Mouse (Mus musculus) midbrain, embryonic 13.5 days (tissue): ENCODE results near the gene Ube2g2. TPM values are rescaled to one million over a fixed set of nuclear protein-coding genes. Genes with fewer than 3 reads are reported as not detected.

Experiments
- ATAC-seq: fragments of 200-750 bp; cut with Nextera tagmentation; 2 replicates; pipeline ENCODE4 v1.8.0; 2017; ENCODE audit warnings: mild to moderate bottlenecking, moderate TSS enrichment, moderate library complexity
- H3K27ac ChIP-seq: fragments of 300-500 bp; sonication (generic); 2 replicates; pipeline ENCODE4 v1.5.1; 2015; ENCODE audit warnings: inconsistent platforms, mild to moderate bottlenecking, moderate library complexity
- H3K27me3 ChIP-seq: fragments of 300-500 bp; sonication (generic); 2 replicates; pipeline ENCODE4 v1.6.1; 2015; ENCODE audit warnings: mild to moderate bottlenecking, inconsistent platforms
- H3K36me3 ChIP-seq: fragments of 300-500 bp; sonication (generic); 2 replicates; pipeline ENCODE4 v1.6.1; 2015; ENCODE audit warnings: mild to moderate bottlenecking, inconsistent platforms
- H3K4me1 ChIP-seq: fragments of 300-500 bp; sonication (generic); replicated peaks from 2 replicates; pipeline ENCODE4 v1.6.1; 2015; ENCODE audit warnings: inconsistent platforms
- H3K4me2 ChIP-seq: fragments of 300-500 bp; sonication (generic); replicated peaks from 2 replicates; pipeline ENCODE4 v1.6.1; 2015; ENCODE audit warnings: moderate library complexity, mild to moderate bottlenecking, inconsistent platforms
- H3K4me3 ChIP-seq: fragments of 300-500 bp; sonication (generic); replicated peaks from 2 replicates; pipeline ENCODE4 v1.5.1; 2015; ENCODE audit warnings: mild to moderate bottlenecking, inconsistent platforms
- H3K9ac ChIP-seq: fragments of 300-500 bp; sonication (generic); replicated peaks from 2 replicates; pipeline ENCODE4 v1.6.1; 2015; ENCODE audit warnings: mild to moderate bottlenecking, inconsistent platforms
- H3K9me3 ChIP-seq: fragments of 300-500 bp; sonication (generic); 2 replicates; pipeline ENCODE4 v1.6.1; 2016; ENCODE audit warnings: mild to moderate bottlenecking, inconsistent platforms
- WGBS: fragments of 180-500 bp; shearing (Covaris S2); methylation state at CpG from one replicate; pipeline ENCODE4 v1.1.7; 2015; 5-methylcytosine and 5-hydroxymethylcytosine counted together
- polyA plus RNA-seq: library from polyadenylated mRNA; unstranded; fragments of >200 nt; fragmentation: Nextera tagmentation; extraction: Ambion mirVana; gene quantifications from 2 replicates; pipeline ENCODE4 v1.2.1, GENCODE M21; 2015

Gene Ube2g2
- polyA plus RNA-seq, 1 experiment from 2014 or later = 95.5 TPM

DNA sequence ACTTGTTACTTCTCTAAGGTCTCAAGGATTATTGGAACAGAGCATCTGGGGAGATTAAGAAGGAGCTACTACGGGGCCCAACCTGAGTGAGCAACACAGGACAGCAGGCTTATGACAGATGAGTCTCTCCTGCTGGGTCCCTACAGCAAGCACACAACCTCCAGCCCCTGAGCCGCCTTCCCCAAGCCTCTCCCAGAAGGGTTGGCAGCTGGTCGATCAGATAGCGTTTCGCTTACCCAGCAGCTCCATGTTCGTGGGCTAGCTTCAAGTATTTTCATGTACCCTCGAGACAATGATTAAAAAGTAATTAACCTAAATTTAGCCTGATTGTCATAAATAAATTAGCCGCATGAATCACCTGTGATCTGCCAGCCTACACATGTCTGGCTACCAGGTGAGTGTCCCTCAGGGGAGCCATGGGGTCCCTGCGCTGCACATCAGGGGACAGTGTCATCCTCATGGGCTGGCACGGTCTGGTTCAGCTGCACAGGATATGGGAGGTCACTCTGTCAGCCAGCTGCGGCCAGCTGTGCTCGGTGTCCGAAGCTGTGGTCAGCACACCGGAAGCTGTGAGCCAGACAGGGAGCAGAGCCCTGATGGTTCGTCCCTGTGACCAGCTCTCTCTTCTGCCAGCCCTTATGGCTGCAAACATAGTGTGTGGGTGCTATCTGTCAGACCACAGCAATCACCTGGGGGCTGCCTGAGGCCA is 36.4 kb downstream of the Ube2g2 start:
- ATAC-seq = no peak
- no peak overlapping the region for H3K27ac ChIP-seq
- no peak overlapping the region for H3K4me2 ChIP-seq
- no peak overlapping the region for H3K9ac ChIP-seq
- H3K36me3 ChIP-seq = no peaks in the 10 kb centered on the region
- H3K27me3 ChIP-seq = no peaks in the 10 kb centered on the region
- no peaks in the 10 kb centered on the region for H3K4me1 ChIP-seq
- H3K4me3 ChIP-seq = no peak overlapping the region
- WGBS = 76% methylated on average over 15 of the region's 15 CpGs
- peaks cover 3% of the 10 kb centered on the region; the same call in 1 of the 2 replicates for H3K9me3 ChIP-seq

GRCm38 (mm10) chr10:77663949-77664665 is 42.0 kb downstream of the Ube2g2 start:
- no peak overlapping the region for H3K27ac ChIP-seq
- H3K4me2 ChIP-seq = no peak overlapping the region
- peak; percentile 27; the same call in 1 of the 2 replicates for ATAC-seq
- no peak overlapping the region for H3K4me3 ChIP-seq
- no peak overlapping the region for H3K9ac ChIP-seq
- H3K4me1 ChIP-seq = no peaks in the 10 kb centered on the region
- H3K36me3 ChIP-seq = no peaks in the 10 kb centered on the region
- WGBS = 65% methylated on average over 43 of the region's 43 CpGs
- peaks cover 3% of the 10 kb centered on the region; the same call in 1 of the 2 replicates for H3K9me3 ChIP-seq
- H3K27me3 ChIP-seq = no peaks in the 10 kb centered on the region

DNA sequence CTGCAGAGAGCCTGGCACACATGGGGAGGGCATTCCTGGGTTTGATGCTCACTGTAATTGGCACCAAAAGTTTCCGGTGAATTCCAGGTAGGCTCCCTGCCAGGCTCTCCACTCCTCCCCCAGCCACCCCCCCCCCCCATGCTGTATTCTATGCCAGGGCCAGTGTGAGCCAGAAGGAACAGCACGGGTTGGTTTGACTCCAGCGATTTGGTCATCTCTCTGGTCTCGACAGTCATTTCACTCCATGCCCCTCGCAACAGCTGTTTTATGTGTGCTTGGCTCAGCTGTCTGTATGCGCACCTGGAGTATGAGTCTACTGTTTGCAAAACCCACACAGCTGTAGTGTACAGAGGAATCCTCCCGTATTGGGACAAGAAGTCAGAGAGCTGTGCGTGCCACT is 44.3 kb downstream of the Ube2g2 start:
- no peak for ATAC-seq
- H3K4me1 ChIP-seq = no peaks in the 10 kb centered on the region
- H3K9me3 ChIP-seq = no peaks in the 10 kb centered on the region
- no peak overlapping the region for H3K4me2 ChIP-seq
- H3K27ac ChIP-seq = no peak overlapping the region
- no peaks in the 10 kb centered on the region for H3K27me3 ChIP-seq
- WGBS = 88% methylated on average over 8 of the region's 8 CpGs
- no peaks in the 10 kb centered on the region for H3K36me3 ChIP-seq
- no peak overlapping the region for H3K9ac ChIP-seq
- no peak overlapping the region for H3K4me3 ChIP-seq

DNA sequence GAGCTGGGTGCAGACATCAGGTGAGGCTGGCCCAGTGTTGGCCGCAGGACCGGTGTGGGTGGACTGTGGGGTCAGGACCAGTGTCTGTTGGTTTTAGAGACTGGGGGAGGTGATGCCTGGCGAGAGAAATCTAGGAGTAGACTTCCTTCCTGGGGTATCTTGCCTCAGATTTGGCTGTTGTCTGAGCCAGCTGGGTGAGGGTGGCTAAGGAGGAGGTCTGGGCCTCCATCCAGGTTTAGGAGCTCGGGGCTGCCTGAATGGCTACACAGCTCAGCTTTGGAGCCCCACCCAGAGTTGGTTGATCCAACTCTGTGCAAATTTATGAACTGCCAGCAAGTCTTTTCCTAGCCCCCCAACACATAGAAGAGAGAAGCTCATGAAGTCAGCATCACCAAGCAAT is 45.3 kb downstream of the Ube2g2 start:
- no peaks in the 10 kb centered on the region for H3K9me3 ChIP-seq
- no peaks in the 10 kb centered on the region for H3K4me1 ChIP-seq
- no peak overlapping the region for H3K4me3 ChIP-seq
- whole genome bisulfite sequencing = 90% methylated on average over 4 of the region's 4 CpGs
- no peak overlapping the region for H3K4me2 ChIP-seq
- no peak for ATAC-seq
- no peaks in the 10 kb centered on the region for H3K27me3 ChIP-seq
- no peaks in the 10 kb centered on the region for H3K36me3 ChIP-seq
- H3K9ac ChIP-seq = no peak overlapping the region
- no peak overlapping the region for H3K27ac ChIP-seq

- no peaks in the 10 kb centered on the region for H3K9me3 ChIP-seq
- no peaks in the 10 kb centered on the region for H3K27me3 ChIP-seq
- ATAC-seq = no peak
- H3K4me2 ChIP-seq = no peak overlapping the region
- no peaks in the 10 kb centered on the region for H3K36me3 ChIP-seq
- no peak overlapping the region for H3K4me3 ChIP-seq
- no peak overlapping the region for H3K9ac ChIP-seq
- 0 out of 2 replicates have a peak, but pooled peaks cover 4% of the 10 kb centered on the region for H3K4me1 ChIP-seq
- WGBS = 81% methylated on average over 4 of the region's 4 CpGs
- H3K27ac ChIP-seq = no peak overlapping the region
These were observed 48.6 kb downstream of the Ube2g2 start for GRCm38 (mm10) chr10:77670710-77671109.

DNA sequence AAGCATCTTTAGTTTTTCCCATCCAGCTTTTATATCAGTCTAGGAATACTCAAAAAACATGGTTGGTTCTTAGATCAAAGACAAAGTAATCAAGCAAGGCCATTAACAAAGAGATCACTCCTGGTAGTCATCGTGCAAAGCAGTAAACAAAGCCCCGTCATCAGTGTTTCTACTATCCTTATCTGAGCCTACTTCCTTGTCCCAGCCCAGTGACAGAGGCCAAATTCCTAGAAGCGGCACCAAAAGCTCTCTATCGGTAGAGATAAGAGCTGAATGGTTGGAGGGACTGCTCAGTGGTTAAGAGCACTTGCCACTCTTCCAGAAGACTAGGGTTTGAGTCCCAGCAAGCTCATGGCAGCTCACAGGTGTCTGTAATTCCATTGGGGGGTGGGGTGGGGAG is 49.4 kb downstream of the Ube2g2 start:
- no peaks in the 10 kb centered on the region for H3K36me3 ChIP-seq
- 0 out of 2 replicates have a peak, but pooled peaks cover 4% of the 10 kb centered on the region for H3K4me1 ChIP-seq
- no peak for ATAC-seq
- H3K4me2 ChIP-seq = no peak overlapping the region
- no peaks in the 10 kb centered on the region for H3K9me3 ChIP-seq
- 82% methylated on average over 4 of the region's 4 CpGs for WGBS
- no peak overlapping the region for H3K9ac ChIP-seq
- no peak overlapping the region for H3K27ac ChIP-seq
- no peak overlapping the region for H3K4me3 ChIP-seq
- peaks cover 3% of the 10 kb centered on the region; the same call in 1 of the 2 replicates for H3K27me3 ChIP-seq

GRCm38 (mm10) chr10:77673765-77674164 is 51.7 kb downstream of the Ube2g2 start:
- no peaks in the 10 kb centered on the region for H3K9me3 ChIP-seq
- H3K9ac ChIP-seq = no peak overlapping the region
- no peaks in the 10 kb centered on the region for H3K36me3 ChIP-seq
- WGBS = 61% methylated on average over 13 of the region's 13 CpGs
- peaks cover 19% of the 10 kb centered on the region for H3K4me1 ChIP-seq
- no peak overlapping the region for H3K27ac ChIP-seq
- H3K27me3 ChIP-seq = peaks cover 24% of the 10 kb centered on the region
- ATAC-seq = no peak
- H3K4me2 ChIP-seq = no peak overlapping the region
- no peak overlapping the region for H3K4me3 ChIP-seq

- Histone ChIP-seq H3K9me3 (no peaks in the 10 kb centered on the region), H3K4me1 (peaks cover 19% of the 10 kb centered on the region), H3K4me3 (peak overlapping the region; percentile 35), H3K27me3 (peaks cover 27% of the 10 kb centered on the region), H3K4me2 (peak overlapping the region; percentile 67), H3K36me3 (no peaks in the 10 kb centered on the region), H3K27ac (no peak overlapping the region; the same call in 1 of the 2 replicates), H3K9ac (peak overlapping the region; percentile 23; the same call in 1 of the 2 replicates)
- ATAC-seq = peak; percentile 72
- WGBS = under 1% methylated on average over 34 of the region's 35 CpGs
These were observed 55.5 kb downstream of the Ube2g2 start for GRCm38 (mm10) chr10:77677562-77677961.

- Histone ChIP-seq H3K27ac (no peak overlapping the region), H3K9ac (no peak overlapping the region), H3K4me1 (peaks cover 25% of the 10 kb centered on the region), H3K4me2 (no peak overlapping the region), H3K9me3 (no peaks in the 10 kb centered on the region), H3K27me3 (peaks cover 43% of the 10 kb centered on the region), H3K36me3 (no peaks in the 10 kb centered on the region), H3K4me3 (no peak overlapping the region)
- 79% methylated on average over 7 of the region's 7 CpGs for WGBS
- no peak for ATAC-seq
These were observed 60.9 kb downstream of the Ube2g2 start for GRCm38 (mm10) chr10:77682994-77683393.

DNA sequence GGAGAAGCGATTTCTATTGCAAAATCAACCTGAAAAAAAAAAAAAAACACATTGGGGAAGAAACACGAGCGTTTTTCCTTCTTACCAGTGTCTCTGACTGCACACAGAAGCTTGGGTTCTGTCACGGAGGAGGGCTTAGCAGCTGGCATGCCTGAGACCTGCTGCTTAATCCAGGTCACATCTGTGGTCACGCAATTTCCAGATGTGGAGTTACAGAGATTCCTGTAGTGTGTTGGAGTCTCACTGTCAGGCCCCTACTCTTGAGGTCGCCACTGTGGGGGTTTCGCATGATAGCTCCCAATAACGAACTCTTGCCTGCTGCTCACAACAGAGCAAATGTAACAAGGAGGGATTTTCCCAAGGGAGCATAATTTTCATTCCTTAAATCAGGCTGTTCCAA is 62.1 kb downstream of the Ube2g2 start:
- Histone ChIP-seq H3K4me1 (peaks cover 23% of the 10 kb centered on the region), H3K36me3 (no peaks in the 10 kb centered on the region)
- no peak for ATAC-seq

DNA sequence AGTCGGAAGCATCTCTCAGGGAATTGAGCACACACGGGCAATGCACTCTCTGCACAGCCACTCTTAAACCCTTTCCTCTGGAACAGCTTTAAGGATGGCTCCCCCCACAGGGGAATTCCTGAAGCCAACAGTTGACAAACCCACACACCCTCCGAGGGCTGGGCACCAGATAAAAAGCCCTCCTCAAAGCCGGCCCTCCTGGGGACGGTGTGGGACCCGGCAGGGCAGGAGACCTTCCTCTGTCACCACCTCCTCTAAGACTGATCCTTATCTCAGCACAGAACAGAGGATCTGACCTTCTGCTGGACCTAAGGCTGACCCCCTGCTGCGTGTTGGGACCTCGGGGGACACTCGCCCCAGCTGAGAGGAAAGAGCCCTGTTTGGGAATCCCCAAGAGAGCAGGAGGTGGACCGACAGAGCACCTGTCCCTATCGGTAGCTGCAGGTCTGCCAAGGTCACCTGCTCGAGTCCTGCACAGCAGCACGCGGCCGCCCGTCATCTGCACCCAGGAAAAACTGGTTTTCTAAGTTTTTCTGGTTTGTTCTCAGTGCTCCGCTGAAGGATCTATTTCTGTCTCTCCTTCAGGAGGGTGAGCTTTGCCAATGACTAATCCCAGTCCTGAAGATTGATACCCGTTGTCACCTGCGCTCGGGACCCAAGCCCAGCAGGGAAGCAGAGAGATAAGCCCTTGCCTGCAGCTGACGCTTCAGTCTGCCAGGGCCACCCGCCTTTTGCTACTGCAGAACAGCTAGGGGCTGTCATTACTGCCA is 64.0 kb downstream of the Ube2g2 start, which contains the start of gene Tspear:
Gene Tspear (plus strand): TSS at position 675 of the 770 bp plus-strand sequence.
- no peak for ATAC-seq
- no peak within 1 kb of the TSS for H3K4me3 ChIP-seq
- H3K27ac ChIP-seq = no peak within 1 kb of the TSS
- 6% methylated on average over 22 of the region's 22 CpGs for WGBS
- H3K9me3 ChIP-seq = no peaks in the 10 kb centered on the region
- H3K9ac ChIP-seq = no peak within 1 kb of the TSS; the same call in 1 of the 2 replicates
- H3K27me3 ChIP-seq = peaks cover 38% of the 10 kb centered on the region
- no peaks in the 10 kb centered on the region for H3K36me3 ChIP-seq
- peaks cover 31% of the 10 kb centered on the region for H3K4me1 ChIP-seq
- no peak within 1 kb of the TSS for H3K4me2 ChIP-seq

More for the DNA sequence above, 62.1 kb downstream of the Ube2g2 start:
- 34% methylated on average over 8 of the region's 8 CpGs for WGBS
- Histone ChIP-seq H3K9ac (no peak overlapping the region), H3K4me3 (no peak overlapping the region), H3K9me3 (no peaks in the 10 kb centered on the region), H3K27me3 (peaks cover 38% of the 10 kb centered on the region), H3K27ac (no peak overlapping the region), H3K4me2 (no peak overlapping the region)

DNA sequence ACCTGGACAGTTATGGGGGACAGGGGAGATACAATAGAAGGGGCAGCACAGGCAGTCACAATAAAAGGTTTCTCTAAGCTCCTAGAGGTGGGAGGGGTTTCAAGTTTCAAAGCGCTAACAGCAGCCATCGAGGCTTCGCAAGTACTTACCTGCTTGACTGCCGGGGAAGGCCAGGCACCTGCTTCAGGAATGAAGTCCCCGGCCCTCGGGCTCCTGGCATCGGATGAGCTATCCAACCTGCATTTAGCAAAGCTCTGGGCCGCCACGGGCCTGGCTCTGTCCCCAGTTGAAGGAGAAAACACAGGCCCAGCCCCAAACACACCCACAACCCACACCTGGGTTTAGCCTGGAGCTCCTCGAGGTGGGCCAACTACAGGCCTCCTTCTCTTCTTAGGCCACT is 64.9 kb downstream of the Ube2g2 start:
- no peak overlapping the region for H3K4me3 ChIP-seq
- peaks cover 31% of the 10 kb centered on the region for H3K4me1 ChIP-seq
- H3K9me3 ChIP-seq = no peaks in the 10 kb centered on the region
- H3K27me3 ChIP-seq = peaks cover 38% of the 10 kb centered on the region
- H3K4me2 ChIP-seq = no peak overlapping the region
- WGBS = 33% methylated on average over 10 of the region's 10 CpGs
- H3K27ac ChIP-seq = no peak overlapping the region
- no peak for ATAC-seq
- no peaks in the 10 kb centered on the region for H3K36me3 ChIP-seq
- no peak overlapping the region for H3K9ac ChIP-seq
